Mouse (Mus musculus) layer of hippocampus, adult 2 months (tissue): ENCODE data around the gene Itih2. TPM values are rescaled to one million over a fixed set of nuclear protein-coding genes. Genes with fewer than 3 reads are reported as not detected.

Experiments used
- DNase-seq, 2 experiments: peaks; one replicate each; pipeline ENCODE4 v3.0.0; 2022; ENCODE audit warnings: low spot score in 2 of 2
- H3K27ac ChIP-seq: fragments of 200-600 bp; 2 replicates; pipeline ENCODE4 v1.8.1; 2022
- H3K4me3 ChIP-seq: fragments of 200-600 bp; 2 replicates; pipeline ENCODE4 v1.8.1; 2022; ENCODE audit warnings: mild to moderate bottlenecking
- CTCF ChIP-seq: fragments of 200-600 bp; conservative IDR thresholded peaks from 2 replicates; pipeline ENCODE4 v1.8.1; 2022; ENCODE audit warnings: antibody characterized with exemption, mild to moderate bottlenecking, moderate library complexity
- total RNA-seq, 2 experiments: library from RNA; stranded (reverse); gene quantifications; 2 replicates each; pipeline ENCODE4 v1.2.3; 2021

Gene Itih2
- total RNA-seq, 2 experiments from 2014 or later, result 1.7 to 2.1 TPM

- H3K27ac ChIP-seq, result no peak overlapping the region
- H3K4me3 ChIP-seq, result no peak overlapping the region
- TF ChIP-seq CTCF, result no peak
- DNase-seq, result no peak
Observed at GRCm38 (mm10) chr2:10094327-10095100, 36.7 kb downstream of the Itih2 start.

GRCm38 (mm10) chr2:10087256-10087850 is 43.8 kb downstream of the Itih2 start:
- DNase-seq, result no peak
- TF ChIP-seq CTCF, result no peak
- Histone ChIP-seq H3K27ac (no peak overlapping the region), H3K4me3 (no peak overlapping the region)

GRCm38 (mm10) chr2:10082737-10083136 is 48.5 kb downstream of the Itih2 start:
- no peak for TF ChIP-seq CTCF
- no peak overlapping the region for H3K4me3 ChIP-seq

GRCm38 (mm10) chr2:10081453-10082080 is 49.6 kb downstream of the Itih2 start:
- peak overlapping the region; percentile 79 for H3K4me3 ChIP-seq
- no peak for DNase-seq
- no peak for TF ChIP-seq CTCF
- no peak overlapping the region for H3K27ac ChIP-seq

More at GRCm38 (mm10) chr2:10082737-10083136, 48.5 kb downstream of the Itih2 start:
- no peak overlapping the region for H3K27ac ChIP-seq
- no peak for DNase-seq

- Histone ChIP-seq H3K27ac (peak within 1 kb of the TSS; percentile 100), H3K4me3 (peak within 1 kb of the TSS; percentile 79)
- TF ChIP-seq CTCF, result peak; percentile 82
- peak; percentile 96 to 97 for DNase-seq
Observed at GRCm38 (mm10) chr2:10080310-10081010, 50.7 kb downstream of the Itih2 start, which contains the start of the genes Atp5c1 and Kin. Atp5c1 (minus strand) TSS chr2:10080510. Kin (plus strand) TSS chr2:10080593.

- Histone ChIP-seq H3K27ac (peak overlapping the region; percentile 100), H3K4me3 (peak overlapping the region; percentile 79)
- no peak for DNase-seq
- no peak for TF ChIP-seq CTCF
Observed at GRCm38 (mm10) chr2:10079745-10080309, 51.4 kb downstream of the Itih2 start.

GRCm38 (mm10) chr2:10076675-10077074 is 54.5 kb downstream of the Itih2 start:
- DNase-seq, result no peak
- Histone ChIP-seq H3K27ac (no peak overlapping the region), H3K4me3 (no peak overlapping the region; the same call in 1 of the 2 replicates)
- no peak for TF ChIP-seq CTCF

GRCm38 (mm10) chr2:10074470-10074869 is 56.7 kb downstream of the Itih2 start:
- TF ChIP-seq CTCF, result no peak
- no peak overlapping the region for H3K27ac ChIP-seq
- DNase-seq, result no peak
- H3K4me3 ChIP-seq, result no peak overlapping the region

GRCm38 (mm10) chr2:10071751-10072150 is 59.4 kb downstream of the Itih2 start:
- no peak for TF ChIP-seq CTCF
- Histone ChIP-seq H3K27ac (no peak overlapping the region), H3K4me3 (no peak overlapping the region)
- no peak for DNase-seq

- Histone ChIP-seq H3K4me3 (no peak overlapping the region), H3K27ac (no peak overlapping the region)
- DNase-seq, result no peak
- no peak for TF ChIP-seq CTCF
Observed at GRCm38 (mm10) chr2:10058836-10059235, 72.4 kb downstream of the Itih2 start.

GRCm38 (mm10) chr2:10051996-10052395 is 79.2 kb downstream of the Itih2 start:
- no peak for TF ChIP-seq CTCF
- DNase-seq, result no peak
- Histone ChIP-seq H3K27ac (peak overlapping the region; percentile 40; the same call in 1 of the 2 replicates), H3K4me3 (no peak overlapping the region)

GRCm38 (mm10) chr2:10050878-10051277 is 80.3 kb downstream of the Itih2 start:
- no peak overlapping the region for H3K4me3 ChIP-seq
- TF ChIP-seq CTCF, result no peak
- DNase-seq, result peak; percentile 73 to 85
- peak overlapping the region; percentile 40 for H3K27ac ChIP-seq
